Mouse (Mus musculus): ENCODE data around the gene Msi2.

- no peak for TF ChIP-seq GATA1 (IDR thresholded peaks at IDR 0.05; ENCODE audit: borderline replicate concordance, low read length)
- no peak for TF ChIP-seq FLI1 (IDR thresholded peaks at IDR 0.05; ENCODE audit: low read length)
Observed at GRCm38 (mm10) chr11:88677350-88677749, 41.0 kb downstream of the Msi2 start.
